Mouse (Mus musculus) liver, embryonic 14.5 days (tissue): ENCODE results near the gene Sult1b1.

Source experiments
- CTCF ChIP-seq: IDR thresholded peaks from 2 replicates; pipeline ENCODE4 v1.5.1; 2016; ENCODE audit warnings: antibody characterized with exemption, low read depth, control low read depth
- EP300 ChIP-seq: IDR thresholded peaks from 2 replicates; pipeline ENCODE4 v1.6.1; 2016; ENCODE audit warnings: antibody characterized with exemption, low read depth

- TF ChIP-seq EP300 (no peak), CTCF (no peak)
Measured at GRCm38 (mm10) chr5:87502687-87503086, 35.3 kb downstream of the Sult1b1 start.
